Mouse (Mus musculus): ENCODE results near the gene Gm20604.
A peak's percentile ranks its signal among the peaks of the same experiment; 100 is the strongest.

Gm20604 gene

GRCm38 (mm10) chr12:102758403-102758756 lies at the start of gene Gm20604:
Gene Gm20604, minus strand, starts transcription at chr12:102758672.
- DNase-seq (ENCODE audit: low spot score), result no peak

DNA sequence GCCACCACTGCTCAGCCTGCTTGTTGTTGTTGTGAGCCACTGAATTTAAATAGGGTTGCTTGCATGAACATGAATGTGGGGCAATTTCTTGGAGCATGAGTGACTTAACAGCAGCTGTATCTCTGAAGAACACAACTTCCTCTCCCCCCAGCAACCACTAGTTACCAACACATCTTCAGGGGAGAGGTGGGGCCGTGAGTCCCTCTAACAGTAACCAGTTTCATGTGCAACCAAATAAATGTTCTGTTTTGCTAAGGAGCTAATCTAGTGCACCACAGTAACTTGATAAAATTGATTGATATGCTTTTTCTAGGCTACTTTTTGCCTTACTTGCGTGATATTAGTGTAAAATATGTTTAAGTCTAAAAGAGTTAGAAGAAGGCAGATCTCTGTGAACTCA lies 41.1 kb upstream of the Gm20604 start:
- no peak for DNase-seq (ENCODE audit: low spot score)

- DNase-seq (ENCODE audit: low spot score), result no peak
Measured at GRCm38 (mm10) chr12:102787927-102788326, 29.5 kb upstream of the Gm20604 start.

GRCm38 (mm10) chr12:102785593-102785985 lies 27.1 kb upstream of the Gm20604 start:
- DNase-seq (ENCODE audit: low spot score), result no peak

GRCm38 (mm10) chr12:102784899-102785592 lies 26.6 kb upstream of the Gm20604 start:
- no peak for DNase-seq (ENCODE audit: low spot score)

DNA sequence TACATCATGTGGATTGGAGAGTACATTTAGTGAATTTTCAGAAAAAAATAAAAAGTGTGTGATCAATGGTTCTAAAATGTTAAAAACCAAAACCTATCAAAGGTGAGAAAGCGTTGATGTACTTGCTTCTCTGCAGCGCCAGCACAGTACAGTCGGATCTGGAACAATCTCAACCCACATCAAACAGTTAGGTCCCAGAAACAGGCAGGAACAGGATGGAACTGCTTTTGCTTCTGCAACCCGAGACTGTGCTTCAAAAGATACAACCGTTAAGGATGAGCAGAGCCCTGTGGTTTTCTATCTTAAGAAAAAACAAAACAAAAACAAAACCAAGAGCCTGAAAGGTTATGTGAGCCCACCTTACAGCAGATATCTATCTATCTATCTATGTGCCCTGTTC lies 24.4 kb upstream of the Gm20604 start:
- no peak for DNase-seq (ENCODE audit: low spot score)

DNA sequence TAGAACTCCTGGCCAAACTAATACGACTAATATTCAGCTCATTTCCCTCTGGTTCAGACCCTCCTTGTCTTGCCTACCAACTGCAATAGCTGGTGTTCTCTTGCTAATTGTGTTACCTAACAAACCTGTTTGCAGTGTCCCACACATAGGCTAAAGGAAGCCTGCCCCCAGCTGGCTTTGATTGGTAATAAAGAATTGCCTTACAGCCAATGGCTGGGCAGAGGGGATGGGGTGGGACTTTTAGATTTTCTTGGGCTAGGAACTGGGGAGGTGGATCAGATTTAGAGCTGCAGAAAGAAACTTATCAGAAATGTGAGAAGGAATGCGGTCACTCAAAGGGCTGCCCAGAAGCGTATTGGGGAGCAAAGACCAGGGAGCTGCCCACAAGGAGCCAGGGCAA lies 21.0 kb upstream of the Gm20604 start:
- DNase-seq (ENCODE audit: low spot score), result no peak

DNA sequence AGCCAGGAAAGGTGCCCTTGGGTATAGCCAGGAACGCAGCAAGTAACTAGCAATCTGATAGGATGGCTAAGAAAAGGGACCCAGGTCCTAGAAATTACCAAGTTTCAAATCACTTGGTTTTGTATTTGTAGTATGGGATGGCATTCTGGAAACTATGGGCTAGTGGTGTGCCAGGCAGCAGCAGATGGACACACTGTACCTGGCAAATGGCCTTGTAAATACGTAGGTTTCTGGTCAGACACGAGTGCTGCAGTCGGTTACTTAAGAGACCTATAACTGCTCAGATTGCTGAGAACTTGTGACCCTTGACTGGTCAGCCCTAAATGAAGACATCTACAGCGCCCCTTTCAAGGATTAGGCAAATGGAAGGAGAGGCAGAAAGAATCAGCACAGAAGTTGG lies 19.7 kb upstream of the Gm20604 start:
- DNase-seq (ENCODE audit: low spot score), result no peak

DNA sequence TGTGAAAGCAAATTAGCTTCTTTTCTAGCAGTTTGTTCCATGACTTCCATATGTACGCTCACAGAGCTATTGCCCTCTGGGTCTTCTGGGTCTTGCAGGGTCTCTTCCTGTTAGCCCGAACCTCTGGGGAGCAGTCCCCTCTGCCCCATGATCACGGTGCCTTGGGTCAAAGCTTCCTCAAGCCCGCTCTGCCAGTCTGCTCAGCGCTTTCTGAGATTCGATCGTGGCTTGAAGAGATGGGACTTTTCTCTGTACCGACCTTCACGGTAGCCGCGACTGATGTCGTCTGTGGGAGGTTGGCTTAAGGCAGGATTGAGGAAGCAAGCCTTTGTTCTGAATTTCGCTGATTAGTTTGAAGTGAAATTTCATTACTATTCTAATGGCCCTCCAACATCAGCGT lies 17.6 kb upstream of the Gm20604 start:
- DNase-seq (ENCODE audit: low spot score), result no peak

GRCm38 (mm10) chr12:102772676-102773075 lies 14.2 kb upstream of the Gm20604 start:
- no peak for DNase-seq (ENCODE audit: low spot score)

- no peak for DNase-seq (ENCODE audit: low spot score)
Measured at GRCm38 (mm10) chr12:102771601-102772000, 13.1 kb upstream of the Gm20604 start.

DNA sequence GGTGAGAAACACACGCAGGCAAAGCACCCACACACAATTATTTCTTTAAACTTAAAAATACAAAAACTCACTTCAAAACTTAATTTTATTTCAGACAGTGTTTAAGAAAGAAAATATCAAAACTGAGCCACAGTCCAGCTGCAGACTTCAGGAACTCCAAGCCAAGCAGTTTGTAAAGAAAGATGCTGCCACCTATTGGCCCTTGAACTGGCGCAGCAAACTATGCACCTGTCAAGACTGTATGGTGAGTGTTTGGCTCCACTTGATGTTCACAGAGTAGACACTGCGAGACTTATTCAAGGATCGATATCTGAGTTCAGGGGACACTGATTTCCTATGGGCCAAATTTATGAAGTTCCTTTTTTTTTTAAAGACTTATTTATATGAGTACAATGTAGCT lies 10.5 kb upstream of the Gm20604 start:
- no peak for DNase-seq (ENCODE audit: low spot score)

DNA sequence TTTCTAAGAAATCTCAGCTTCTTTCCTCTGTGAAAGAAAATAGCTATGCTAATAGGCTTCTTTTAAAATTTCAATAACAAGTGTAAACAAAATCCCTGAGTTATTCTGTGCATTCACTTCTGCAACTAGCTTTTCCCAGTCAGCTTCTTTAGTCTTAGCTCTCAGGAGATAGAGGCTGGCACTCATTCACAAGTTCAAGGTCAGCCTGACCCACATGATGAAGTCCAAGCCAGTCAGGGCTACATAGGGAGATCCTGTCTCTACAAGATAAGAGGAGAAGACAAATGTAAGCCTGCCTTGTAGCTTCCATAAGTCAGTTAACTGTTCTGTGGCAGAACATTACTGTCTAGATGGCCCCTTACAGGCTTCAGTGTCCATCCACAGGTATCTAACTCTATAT lies 5.2 kb upstream of the Gm20604 start:
- peak; percentile 44 for DNase-seq (ENCODE audit: low spot score)

DNA sequence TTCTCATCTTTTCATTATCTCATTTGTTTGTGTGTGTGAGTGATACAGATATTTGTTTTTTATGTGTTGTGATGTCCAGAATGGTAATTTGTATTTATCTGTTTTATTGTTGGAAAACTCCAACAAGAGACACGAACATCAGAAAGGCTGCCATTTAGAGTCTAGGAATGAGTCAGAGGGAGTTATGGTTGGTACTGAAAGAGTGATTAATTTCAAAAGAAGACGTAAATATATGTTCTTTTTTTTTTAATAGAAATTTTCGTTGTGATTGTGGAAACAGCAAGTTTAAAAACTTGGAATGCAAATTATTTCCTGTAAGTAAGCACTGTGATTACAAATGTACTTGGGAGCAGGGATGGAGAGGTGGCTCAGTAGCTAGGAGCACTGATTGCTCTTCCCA lies 3.2 kb upstream of the Gm20604 start:
- DNase-seq (ENCODE audit: low spot score), result no peak

DNA sequence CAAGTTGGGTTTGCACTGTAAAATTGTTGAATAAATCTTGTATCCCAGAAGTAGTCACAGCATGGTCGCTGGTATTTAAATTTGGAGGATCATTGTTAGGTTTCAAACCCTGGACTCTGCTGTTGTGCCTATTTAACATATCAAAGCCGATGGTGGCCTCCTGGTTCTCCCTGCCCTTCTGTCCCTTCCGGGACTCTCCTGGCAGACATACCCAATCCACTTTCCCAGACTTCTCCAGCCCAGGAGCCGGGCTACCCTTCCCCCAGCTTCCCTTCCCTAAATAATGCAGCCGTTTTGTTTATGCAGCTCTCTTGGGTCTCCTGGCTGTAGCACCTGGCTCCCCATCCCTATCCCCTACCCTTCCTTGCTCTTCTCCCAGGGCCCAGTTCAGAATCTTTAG lies 464 bp upstream of the Gm20604 start:
- DNase-seq (ENCODE audit: low spot score), result no peak

- peak; percentile 94 for DNase-seq (ENCODE audit: low spot score)
Measured at GRCm38 (mm10) chr12:102757689-102758402, 626 bp downstream of the Gm20604 start, which contains the start of the genes Gm28051, Gon7 and Ubr7. Gene Gm28051, minus strand, starts transcription at chr12:102757765. Gene Gon7, minus strand, starts transcription at chr12:102757803. Gene Ubr7, plus strand, starts transcription at chr12:102757967.

DNA sequence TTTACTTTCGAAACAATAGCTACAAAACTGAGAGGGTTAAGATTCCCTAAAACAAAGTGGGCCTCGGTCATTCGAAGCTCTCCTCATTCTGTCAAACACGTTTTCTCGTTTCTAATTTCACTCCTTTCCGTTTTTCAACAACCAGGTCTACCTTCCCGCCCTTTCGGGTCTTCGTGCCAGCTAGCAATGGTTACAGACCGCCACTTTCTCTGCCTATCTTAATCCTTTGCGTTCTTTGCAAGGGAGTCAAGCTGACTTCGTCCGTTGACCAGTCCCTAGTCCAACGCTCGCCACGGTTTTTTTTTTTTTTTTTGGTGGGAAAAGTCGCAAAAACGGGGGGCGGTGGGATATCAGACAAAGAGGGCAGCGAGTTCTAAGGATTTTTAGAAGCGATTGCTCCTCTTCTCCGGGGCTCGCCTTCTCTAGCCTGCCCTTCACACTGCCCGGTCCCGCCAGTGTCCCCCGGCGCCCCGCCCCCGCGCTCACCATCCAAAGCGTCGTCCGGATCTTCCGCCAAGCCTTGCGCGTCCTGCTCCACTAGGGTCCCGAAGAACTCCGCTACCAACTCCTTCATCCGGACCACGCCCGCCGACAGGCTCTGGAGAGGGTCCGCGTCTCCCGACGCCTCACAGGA lies 1.3 kb downstream of the Gm20604 start:
- no peak for DNase-seq (ENCODE audit: low spot score)

- no peak for DNase-seq (ENCODE audit: low spot score)
Measured at GRCm38 (mm10) chr12:102756304-102756703, 2.2 kb downstream of the Gm20604 start.

DNA sequence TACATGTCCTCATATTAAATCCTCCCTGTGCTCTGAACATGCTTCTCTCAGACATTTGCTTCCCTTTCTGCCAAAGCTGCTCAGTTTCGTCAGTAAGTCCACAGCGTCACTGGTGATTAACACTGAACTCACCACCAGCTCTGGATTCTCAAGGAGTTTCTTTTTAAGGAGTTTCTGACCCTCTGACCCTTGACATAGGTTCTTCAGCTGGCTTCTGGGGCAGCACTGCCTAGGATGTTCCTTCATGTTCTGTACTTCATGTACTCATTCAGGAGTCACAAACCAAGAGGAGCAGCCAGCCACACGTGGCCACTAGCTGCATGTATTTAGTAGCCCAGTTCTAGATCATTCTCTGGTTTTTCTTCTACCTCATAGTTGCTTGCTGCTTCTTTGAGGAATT lies 10.2 kb downstream of the Gm20604 start:
- DNase-seq (ENCODE audit: low spot score), result no peak

- DNase-seq (ENCODE audit: low spot score), result no peak
Measured at GRCm38 (mm10) chr12:102744839-102745238, 13.6 kb downstream of the Gm20604 start.

DNA sequence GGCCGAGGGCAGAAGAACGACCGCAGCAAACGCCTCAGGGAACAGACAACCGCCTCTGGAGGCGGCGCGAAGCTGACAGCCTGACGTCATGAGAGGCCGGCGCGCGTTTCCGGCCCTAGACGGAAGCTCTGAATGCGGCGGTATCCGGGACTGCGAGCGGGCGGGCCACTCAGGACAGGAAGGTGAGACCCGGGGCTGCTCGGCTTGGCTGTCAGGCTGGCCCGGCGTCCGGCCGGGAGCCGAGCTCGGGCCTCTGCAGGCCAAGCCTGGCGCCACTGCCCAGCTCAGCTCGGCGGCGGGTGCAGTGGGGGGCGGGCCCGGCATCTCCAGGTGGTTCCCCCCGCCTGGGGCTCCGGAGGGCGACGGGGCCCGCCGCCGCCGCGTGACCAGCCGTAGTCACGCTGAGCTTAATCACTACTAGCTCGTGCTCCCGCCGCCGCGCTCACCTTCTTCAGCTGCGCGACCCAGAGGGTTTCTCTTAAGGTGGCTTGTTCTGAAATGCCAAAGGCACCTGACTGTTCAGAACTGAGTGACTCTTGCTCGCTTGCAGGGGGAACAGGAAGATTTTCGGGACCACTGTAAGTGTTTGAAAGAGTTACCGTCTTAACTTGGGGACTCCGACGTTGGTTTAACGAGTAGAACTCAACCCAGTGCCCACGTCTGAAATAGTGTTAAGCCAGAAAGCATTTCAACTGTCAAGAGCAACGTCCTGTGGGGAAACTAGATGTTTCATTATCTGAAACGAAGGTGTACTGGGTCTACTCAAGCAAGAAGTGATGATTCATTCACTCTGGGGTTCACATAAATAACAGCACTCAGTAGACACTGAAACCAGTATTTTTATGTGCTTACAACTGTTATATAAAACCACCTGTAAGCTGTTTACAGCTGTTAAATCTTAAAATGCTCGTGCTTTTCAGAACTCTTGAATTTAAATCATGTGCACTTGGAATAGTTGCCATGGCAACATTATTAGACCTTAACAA lies 14.6 kb downstream of the Gm20604 start, which contains the start of the genes Moap1 and Tmem251:
Moap1 (minus strand) TSS at position 73 of the 986 bp plus-strand sequence.
Tmem251 (plus strand) TSS at position 174 of the 986 bp plus-strand sequence.
- DNase-seq (ENCODE audit: low spot score), result peak; percentile 79
